Mouse (Mus musculus): ENCODE results near the gene Anapc2.

- TF ChIP-seq POLR2A (IDR thresholded peaks at IDR 0.05; ENCODE audit: control insufficient read depth, low read depth, low read length) (no peak), CTCF (IDR thresholded peaks at IDR 0.05; ENCODE audit: control insufficient read depth, insufficient read depth, insufficient replicate concordance, low read depth, low read length) (no peak)
These were observed 30.9 kb upstream of the Anapc2 start for GRCm38 (mm10) chr2:25241438-25241775.

Measured in testis, adult 2 months (tissue).